Mouse (Mus musculus) limb, embryonic 13.5 days (tissue): ENCODE results near the gene Mapk8ip3. TPM values are rescaled to one million over a fixed set of nuclear protein-coding genes. Genes with fewer than 3 reads are reported as not detected.

Experiments
- ATAC-seq: fragments of 200-750 bp; cut with Nextera tagmentation; 2 replicates; pipeline ENCODE4 v1.8.0; 2017; ENCODE audit warnings: low read depth, moderate number of reproducible peaks, moderate TSS enrichment; ENCODE audit not compliant: low FRiP score
- H3K27ac ChIP-seq: fragments of 300-500 bp; sonication (generic); 2 replicates; pipeline ENCODE4 v1.5.1; 2015; ENCODE audit warnings: inconsistent platforms, mild to moderate bottlenecking, moderate library complexity
- H3K27me3 ChIP-seq: fragments of 300-500 bp; sonication (generic); 2 replicates; pipeline ENCODE4 v1.6.1; 2015; ENCODE audit warnings: mild to moderate bottlenecking, inconsistent platforms
- H3K36me3 ChIP-seq: fragments of 300-500 bp; sonication (generic); 2 replicates; pipeline ENCODE4 v1.6.1; 2015; ENCODE audit warnings: inconsistent platforms, mild to moderate bottlenecking, moderate library complexity
- H3K4me1 ChIP-seq: fragments of 300-500 bp; sonication (generic); 2 replicates; pipeline ENCODE4 v1.6.1; 2015; ENCODE audit warnings: inconsistent platforms
- H3K4me2 ChIP-seq: fragments of 300-500 bp; sonication (generic); replicated peaks from 2 replicates; pipeline ENCODE4 v1.6.1; 2015; ENCODE audit warnings: inconsistent platforms, mild to moderate bottlenecking, moderate library complexity
- H3K4me3 ChIP-seq: fragments of 300-500 bp; sonication (generic); 2 replicates; pipeline ENCODE4 v1.5.1; 2015; ENCODE audit warnings: moderate library complexity, mild to moderate bottlenecking, inconsistent platforms
- H3K9ac ChIP-seq: fragments of 300-500 bp; sonication (generic); 2 replicates; pipeline ENCODE4 v1.6.1; 2015; ENCODE audit warnings: mild to moderate bottlenecking, inconsistent platforms
- H3K9me3 ChIP-seq: fragments of 300-500 bp; sonication (generic); 2 replicates; pipeline ENCODE4 v1.6.1; 2016; ENCODE audit warnings: inconsistent platforms
- WGBS: fragments of 180-500 bp; shearing (Covaris S2); methylation state at CpG from one replicate; pipeline ENCODE4 v1.1.7; 2015; 5-methylcytosine and 5-hydroxymethylcytosine counted together
- polyA plus RNA-seq: library from polyadenylated mRNA; unstranded; fragments of >200 nt; fragmentation: Nextera tagmentation; extraction: Ambion mirVana; gene quantifications from 2 replicates; pipeline ENCODE4 v1.2.1, GENCODE M21; 2015

Gene Mapk8ip3
- polyA plus RNA-seq, 1 experiment from 2014 or later, result 45.2 TPM

GRCm38 (mm10) chr17:24898041-24898854 lies 38.5 kb downstream of the Mapk8ip3 start:
- Histone ChIP-seq H3K27me3 (no peaks in the 10 kb centered on the region), H3K4me2 (peak overlapping the region; percentile 100; the same call in 1 of the 2 replicates), H3K9ac (0 out of 2 replicates have a peak overlapping the region, but pooled peaks have one; percentile 94), H3K9me3 (no peaks in the 10 kb centered on the region), H3K4me3 (no peak overlapping the region), H3K36me3 (peaks cover 70% of the 10 kb centered on the region), H3K27ac (no peak overlapping the region), H3K4me1 (peaks cover 36% of the 10 kb centered on the region)
- 74% methylated on average over 4 of the region's 4 CpGs for WGBS
- ATAC-seq, result no peak

GRCm38 (mm10) chr17:24897600-24897999 lies 39.2 kb downstream of the Mapk8ip3 start:
- Histone ChIP-seq H3K9me3 (no peaks in the 10 kb centered on the region), H3K4me3 (peak overlapping the region; percentile 90), H3K4me1 (peaks cover 36% of the 10 kb centered on the region), H3K4me2 (peak overlapping the region; percentile 100), H3K27ac (no peak overlapping the region), H3K27me3 (no peaks in the 10 kb centered on the region), H3K36me3 (peaks cover 70% of the 10 kb centered on the region), H3K9ac (peak overlapping the region; percentile 94)
- no peak for ATAC-seq
- 78% methylated on average over 4 of the region's 4 CpGs for WGBS

GRCm38 (mm10) chr17:24896993-24897269 lies 39.8 kb downstream of the Mapk8ip3 start:
- Histone ChIP-seq H3K9me3 (no peaks in the 10 kb centered on the region), H3K4me1 (peaks cover 36% of the 10 kb centered on the region), H3K27ac (peak overlapping the region; percentile 87; the same call in 1 of the 2 replicates), H3K4me3 (peak overlapping the region; percentile 90), H3K27me3 (no peaks in the 10 kb centered on the region), H3K4me2 (peak overlapping the region; percentile 100), H3K36me3 (peaks cover 70% of the 10 kb centered on the region), H3K9ac (peak overlapping the region; percentile 94)
- ATAC-seq, result no peak
- WGBS, result 33% methylated on average over 11 of the region's 11 CpGs

GRCm38 (mm10) chr17:24896241-24896992 lies 40.4 kb downstream of the Mapk8ip3 start, which contains the start of gene Nme3:
Gene Nme3, plus strand, starts transcription at chr17:24896500.
- peak within 1 kb of the TSS; percentile 94 for H3K9ac ChIP-seq
- H3K27me3 ChIP-seq, result no peaks in the 10 kb centered on the region
- peak within 1 kb of the TSS; percentile 100 for H3K4me2 ChIP-seq
- H3K27ac ChIP-seq, result peak within 1 kb of the TSS; percentile 87
- 2% methylated on average over 50 of the region's 50 CpGs for WGBS
- no peaks in the 10 kb centered on the region for H3K9me3 ChIP-seq
- peak; percentile 52; the same call in 1 of the 2 replicates for ATAC-seq
- peak within 1 kb of the TSS; percentile 90 for H3K4me3 ChIP-seq
- peaks cover 36% of the 10 kb centered on the region for H3K4me1 ChIP-seq
- peaks cover 70% of the 10 kb centered on the region for H3K36me3 ChIP-seq

GRCm38 (mm10) chr17:24895571-24896240 lies 41.1 kb downstream of the Mapk8ip3 start:
- peaks cover 36% of the 10 kb centered on the region for H3K4me1 ChIP-seq
- H3K27ac ChIP-seq, result peak overlapping the region; percentile 87
- H3K27me3 ChIP-seq, result no peaks in the 10 kb centered on the region
- H3K9me3 ChIP-seq, result no peaks in the 10 kb centered on the region
- H3K36me3 ChIP-seq, result peaks cover 70% of the 10 kb centered on the region
- H3K9ac ChIP-seq, result peak overlapping the region; percentile 94
- 15% methylated on average over 23 of the region's 23 CpGs for WGBS
- peak overlapping the region; percentile 90 for H3K4me3 ChIP-seq
- H3K4me2 ChIP-seq, result peak overlapping the region; percentile 100
- no peak for ATAC-seq

- H3K4me1 ChIP-seq, result peaks cover 36% of the 10 kb centered on the region
- peak within 1 kb of the TSS; percentile 94 for H3K9ac ChIP-seq
- peaks cover 70% of the 10 kb centered on the region for H3K36me3 ChIP-seq
- peak; percentile 60 for ATAC-seq
- H3K27ac ChIP-seq, result peak within 1 kb of the TSS; percentile 87
- under 1% methylated on average over 62 of the region's 62 CpGs for WGBS
- no peaks in the 10 kb centered on the region for H3K27me3 ChIP-seq
- H3K9me3 ChIP-seq, result no peaks in the 10 kb centered on the region
- peak within 1 kb of the TSS; percentile 90 for H3K4me3 ChIP-seq
- peak within 1 kb of the TSS; percentile 100 for H3K4me2 ChIP-seq
Measured at GRCm38 (mm10) chr17:24894995-24895547, 41.7 kb downstream of the Mapk8ip3 start, which contains the start of the genes Eme2 and Mrps34. Gene Eme2, minus strand, starts transcription at chr17:24895087. Gene Mrps34, plus strand, starts transcription at chr17:24895116.

- Histone ChIP-seq H3K4me2 (peak overlapping the region; percentile 100), H3K4me1 (peaks cover 36% of the 10 kb centered on the region), H3K36me3 (peaks cover 69% of the 10 kb centered on the region), H3K27ac (peak overlapping the region; percentile 87), H3K27me3 (no peaks in the 10 kb centered on the region), H3K9me3 (no peaks in the 10 kb centered on the region), H3K4me3 (peak overlapping the region; percentile 90), H3K9ac (peak overlapping the region; percentile 94)
- 10% methylated on average over 31 of the region's 31 CpGs for WGBS
- 0 out of 2 replicates have a peak, but pooled peaks have one; percentile 4 for ATAC-seq
Measured at GRCm38 (mm10) chr17:24894061-24894994, 42.4 kb downstream of the Mapk8ip3 start.

- Histone ChIP-seq H3K4me2 (peak overlapping the region; percentile 100), H3K4me3 (peak overlapping the region; percentile 90), H3K4me1 (peaks cover 39% of the 10 kb centered on the region), H3K9me3 (no peaks in the 10 kb centered on the region), H3K27me3 (no peaks in the 10 kb centered on the region), H3K27ac (no peak overlapping the region), H3K9ac (0 out of 2 replicates have a peak overlapping the region, but pooled peaks have one; percentile 94), H3K36me3 (peaks cover 58% of the 10 kb centered on the region)
- WGBS, result 90% methylated on average over 2 of the region's 2 CpGs
- no peak for ATAC-seq
Measured at GRCm38 (mm10) chr17:24893276-24893675, 43.5 kb downstream of the Mapk8ip3 start.

- Histone ChIP-seq H3K36me3 (peaks cover 53% of the 10 kb centered on the region), H3K9me3 (no peaks in the 10 kb centered on the region), H3K27me3 (no peaks in the 10 kb centered on the region), H3K27ac (no peak overlapping the region), H3K9ac (no peak overlapping the region), H3K4me2 (no peak overlapping the region), H3K4me1 (peaks cover 42% of the 10 kb centered on the region), H3K4me3 (no peak overlapping the region)
- WGBS, result 94% methylated on average over 12 of the region's 12 CpGs
- ATAC-seq, result no peak
Measured at GRCm38 (mm10) chr17:24892785-24893184, 44.0 kb downstream of the Mapk8ip3 start.

GRCm38 (mm10) chr17:24891321-24891720 lies 45.5 kb downstream of the Mapk8ip3 start:
- H3K36me3 ChIP-seq, result peaks cover 44% of the 10 kb centered on the region
- H3K4me3 ChIP-seq, result no peak overlapping the region
- no peak overlapping the region for H3K9ac ChIP-seq
- no peak overlapping the region for H3K27ac ChIP-seq
- no peak overlapping the region for H3K4me2 ChIP-seq
- WGBS, result 89% methylated on average over 13 of the region's 13 CpGs
- H3K27me3 ChIP-seq, result no peaks in the 10 kb centered on the region
- no peaks in the 10 kb centered on the region for H3K9me3 ChIP-seq
- no peak for ATAC-seq
- H3K4me1 ChIP-seq, result peaks cover 37% of the 10 kb centered on the region
